Mouse (Mus musculus): Measurements from ENCODE around the gene Ppp1r3c. TPM values are rescaled to one million over a fixed set of nuclear protein-coding genes. Genes with fewer than 3 reads are reported as not detected.

The Ppp1r3c gene
- polyA plus RNA-seq (2014; fragmentation: Nextera tagmentation; extraction: Ambion mirVana): 20.3 and 21.9 TPM in 2 replicates

GRCm38 (mm10) chr19:36736537-36736936, at the start of gene Ppp1r3c:
Gene Ppp1r3c (minus strand): TSS chr19:36736653.
- Histone ChIP-seq H3K27me3 (ENCODE audit: control insufficient read depth, insufficient read depth, low read length) (no peaks in the 10 kb centered on the region), H3K27ac (ENCODE audit: low read depth, low read length) (peak within 1 kb of the TSS; percentile 75), H3K9ac (replicated peaks; ENCODE audit: low read depth, low read length) (peak within 1 kb of the TSS; percentile 57), H3K4me3 (ENCODE audit: low read depth, low read length) (peak within 1 kb of the TSS; percentile 51), H3K36me3 (ENCODE audit: control insufficient read depth, insufficient read depth, low read length) (no peaks in the 10 kb centered on the region), H3K4me1 (ENCODE audit: control insufficient read depth, insufficient read depth, low read length) (no peaks in the 10 kb centered on the region), H3K4me2 (ENCODE audit: low read depth, low read length) (peak within 1 kb of the TSS; percentile 86), H3K9me3 (ENCODE audit: control insufficient read depth, low read length) (no peaks in the 10 kb centered on the region)
- ATAC-seq (ENCODE audit: low read depth): peak; percentile 99
- WGBS: 1% methylated on average over 33 of the region's 33 CpGs

DNA sequence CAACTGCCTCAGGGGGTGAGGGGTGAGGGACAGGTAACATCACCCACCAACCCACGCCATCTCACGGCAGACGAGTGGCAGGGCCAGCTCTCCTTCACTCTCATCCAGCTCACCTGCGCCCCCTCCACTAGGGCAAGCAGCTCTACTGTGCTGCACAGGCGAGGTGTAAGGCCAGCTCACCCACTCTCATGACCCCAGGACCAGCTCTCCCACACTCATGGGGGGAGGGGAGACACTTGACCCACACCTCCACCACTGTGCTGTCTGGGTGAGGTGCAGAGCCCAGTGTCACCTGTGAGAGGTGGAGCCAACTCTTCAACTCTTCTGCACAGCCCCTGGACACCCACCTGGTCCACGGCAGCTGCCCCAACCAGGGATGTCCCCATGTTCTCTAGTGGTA, 46.7 kb upstream of the Ppp1r3c start:
- no peak overlapping the region for H3K4me3 ChIP-seq (ENCODE audit: low read depth, low read length)
- H3K27ac ChIP-seq (ENCODE audit: low read depth, low read length): no peak overlapping the region
- no peak overlapping the region for H3K9ac ChIP-seq (replicated peaks; ENCODE audit: low read depth, low read length)
- ATAC-seq (ENCODE audit: low read depth): peak; percentile 28; the same call in 1 of the 2 replicates
- H3K9me3 ChIP-seq (ENCODE audit: control insufficient read depth, low read length): no peaks in the 10 kb centered on the region
- no peak overlapping the region for H3K4me2 ChIP-seq (ENCODE audit: low read depth, low read length)
- no peaks in the 10 kb centered on the region for H3K27me3 ChIP-seq (ENCODE audit: control insufficient read depth, insufficient read depth, low read length)
- H3K36me3 ChIP-seq (ENCODE audit: control insufficient read depth, insufficient read depth, low read length): no peaks in the 10 kb centered on the region
- 85% methylated on average over 6 of the region's 6 CpGs for WGBS
- no peaks in the 10 kb centered on the region for H3K4me1 ChIP-seq (ENCODE audit: control insufficient read depth, insufficient read depth, low read length)

GRCm38 (mm10) chr19:36782591-36782990, 46.1 kb upstream of the Ppp1r3c start:
- Histone ChIP-seq H3K36me3 (ENCODE audit: control insufficient read depth, insufficient read depth, low read length) (no peaks in the 10 kb centered on the region), H3K4me2 (ENCODE audit: low read depth, low read length) (no peak overlapping the region), H3K9ac (replicated peaks; ENCODE audit: low read depth, low read length) (no peak overlapping the region), H3K4me1 (ENCODE audit: control insufficient read depth, insufficient read depth, low read length) (no peaks in the 10 kb centered on the region), H3K9me3 (ENCODE audit: control insufficient read depth, low read length) (no peaks in the 10 kb centered on the region), H3K27ac (ENCODE audit: low read depth, low read length) (no peak overlapping the region), H3K27me3 (ENCODE audit: control insufficient read depth, insufficient read depth, low read length) (no peaks in the 10 kb centered on the region), H3K4me3 (ENCODE audit: low read depth, low read length) (no peak overlapping the region)
- no peak for ATAC-seq (ENCODE audit: low read depth)
- WGBS: 57% methylated on average over 3 of the region's 3 CpGs

DNA sequence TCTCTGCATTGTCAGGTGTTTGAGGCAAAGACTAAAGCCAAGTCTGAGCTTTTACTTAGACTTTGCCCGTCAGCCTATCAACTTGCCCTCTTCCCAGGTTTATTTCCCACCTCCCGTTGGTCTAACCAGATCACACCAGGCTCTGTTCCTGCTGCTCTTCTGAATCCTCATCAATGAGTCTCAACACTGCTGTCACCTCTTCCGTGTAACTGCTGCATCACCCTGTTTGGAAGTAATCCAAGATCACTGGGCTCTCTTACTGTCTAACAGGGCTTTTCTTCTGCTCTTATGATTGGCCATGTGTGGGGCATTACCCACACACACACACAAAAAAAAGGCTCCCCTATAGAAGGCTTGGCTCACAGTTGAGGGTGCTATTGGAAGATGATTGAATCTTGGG, 45.5 kb upstream of the Ppp1r3c start:
- no peaks in the 10 kb centered on the region for H3K36me3 ChIP-seq (ENCODE audit: control insufficient read depth, insufficient read depth, low read length)
- ATAC-seq (ENCODE audit: low read depth): no peak

DNA sequence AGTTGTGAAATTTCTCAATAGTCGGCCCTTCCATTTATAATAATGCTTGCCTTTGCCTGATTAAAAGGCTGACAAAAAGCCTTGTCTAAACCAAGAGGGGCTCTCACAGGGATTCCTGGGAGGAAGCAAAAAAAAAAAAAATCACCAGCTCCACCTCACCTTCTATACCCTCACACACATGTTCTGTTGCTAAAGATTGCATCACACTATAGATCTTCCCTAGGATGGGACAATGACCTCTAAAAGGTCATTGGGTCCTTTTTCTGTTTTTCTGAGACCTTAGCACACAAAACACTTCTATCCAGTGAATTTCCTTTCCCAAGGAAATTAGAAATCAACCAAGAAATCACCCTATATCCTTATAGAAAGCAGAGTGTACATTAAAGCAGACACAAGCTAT, 43.9 kb upstream of the Ppp1r3c start:
- 84% methylated on average over 1 of the region's 1 CpGs for WGBS
- Histone ChIP-seq H3K9me3 (ENCODE audit: control insufficient read depth, low read length) (no peaks in the 10 kb centered on the region), H3K9ac (replicated peaks; ENCODE audit: low read depth, low read length) (no peak overlapping the region), H3K4me2 (ENCODE audit: low read depth, low read length) (no peak overlapping the region), H3K36me3 (ENCODE audit: control insufficient read depth, insufficient read depth, low read length) (no peaks in the 10 kb centered on the region), H3K27ac (ENCODE audit: low read depth, low read length) (no peak overlapping the region), H3K4me3 (ENCODE audit: low read depth, low read length) (no peak overlapping the region), H3K27me3 (ENCODE audit: control insufficient read depth, insufficient read depth, low read length) (no peaks in the 10 kb centered on the region), H3K4me1 (ENCODE audit: control insufficient read depth, insufficient read depth, low read length) (no peaks in the 10 kb centered on the region)
- no peak for ATAC-seq (ENCODE audit: low read depth)

More for the DNA sequence above, 45.5 kb upstream of the Ppp1r3c start:
- H3K4me3 ChIP-seq (ENCODE audit: low read depth, low read length): no peak overlapping the region
- H3K4me2 ChIP-seq (ENCODE audit: low read depth, low read length): no peak overlapping the region
- H3K27ac ChIP-seq (ENCODE audit: low read depth, low read length): no peak overlapping the region
- H3K27me3 ChIP-seq (ENCODE audit: control insufficient read depth, insufficient read depth, low read length): no peaks in the 10 kb centered on the region
- H3K9ac ChIP-seq (replicated peaks; ENCODE audit: low read depth, low read length): no peak overlapping the region
- H3K4me1 ChIP-seq (ENCODE audit: control insufficient read depth, insufficient read depth, low read length): no peaks in the 10 kb centered on the region
- no peaks in the 10 kb centered on the region for H3K9me3 ChIP-seq (ENCODE audit: control insufficient read depth, low read length)
- 89% methylated on average over 3 of the region's 3 CpGs for WGBS

- H3K27ac ChIP-seq (ENCODE audit: low read depth, low read length): no peak overlapping the region
- no peak overlapping the region for H3K4me2 ChIP-seq (ENCODE audit: low read depth, low read length)
- H3K9me3 ChIP-seq (ENCODE audit: control insufficient read depth, low read length): no peaks in the 10 kb centered on the region
- no peak overlapping the region for H3K4me3 ChIP-seq (ENCODE audit: low read depth, low read length)
- ATAC-seq (ENCODE audit: low read depth): no peak
- H3K4me1 ChIP-seq (ENCODE audit: control insufficient read depth, insufficient read depth, low read length): no peaks in the 10 kb centered on the region
- WGBS: 82% methylated on average over 3 of the region's 3 CpGs
- no peak overlapping the region for H3K9ac ChIP-seq (replicated peaks; ENCODE audit: low read depth, low read length)
- H3K27me3 ChIP-seq (ENCODE audit: control insufficient read depth, insufficient read depth, low read length): no peaks in the 10 kb centered on the region
- H3K36me3 ChIP-seq (ENCODE audit: control insufficient read depth, insufficient read depth, low read length): no peaks in the 10 kb centered on the region
Measured at GRCm38 (mm10) chr19:36779765-36780164, 43.3 kb upstream of the Ppp1r3c start.

GRCm38 (mm10) chr19:36775531-36775930, 39.1 kb upstream of the Ppp1r3c start:
- no peak overlapping the region for H3K27ac ChIP-seq (ENCODE audit: low read depth, low read length)
- no peak for ATAC-seq (ENCODE audit: low read depth)
- no peaks in the 10 kb centered on the region for H3K36me3 ChIP-seq (ENCODE audit: control insufficient read depth, insufficient read depth, low read length)
- H3K9me3 ChIP-seq (ENCODE audit: control insufficient read depth, low read length): no peaks in the 10 kb centered on the region
- H3K4me1 ChIP-seq (ENCODE audit: control insufficient read depth, insufficient read depth, low read length): no peaks in the 10 kb centered on the region
- no peaks in the 10 kb centered on the region for H3K27me3 ChIP-seq (ENCODE audit: control insufficient read depth, insufficient read depth, low read length)
- H3K9ac ChIP-seq (replicated peaks; ENCODE audit: low read depth, low read length): no peak overlapping the region
- no peak overlapping the region for H3K4me2 ChIP-seq (ENCODE audit: low read depth, low read length)
- no peak overlapping the region for H3K4me3 ChIP-seq (ENCODE audit: low read depth, low read length)
- 93% methylated on average over 8 of the region's 8 CpGs for WGBS

- Histone ChIP-seq H3K4me3 (ENCODE audit: low read depth, low read length) (no peak overlapping the region), H3K27me3 (ENCODE audit: control insufficient read depth, insufficient read depth, low read length) (no peaks in the 10 kb centered on the region), H3K9me3 (ENCODE audit: control insufficient read depth, low read length) (no peaks in the 10 kb centered on the region), H3K27ac (ENCODE audit: low read depth, low read length) (no peak overlapping the region), H3K36me3 (ENCODE audit: control insufficient read depth, insufficient read depth, low read length) (no peaks in the 10 kb centered on the region), H3K4me1 (ENCODE audit: control insufficient read depth, insufficient read depth, low read length) (no peaks in the 10 kb centered on the region), H3K9ac (replicated peaks; ENCODE audit: low read depth, low read length) (no peak overlapping the region), H3K4me2 (ENCODE audit: low read depth, low read length) (no peak overlapping the region)
- WGBS: 92% methylated on average over 8 of the region's 8 CpGs
- ATAC-seq (ENCODE audit: low read depth): no peak
Measured at GRCm38 (mm10) chr19:36773716-36774459, 37.4 kb upstream of the Ppp1r3c start.

DNA sequence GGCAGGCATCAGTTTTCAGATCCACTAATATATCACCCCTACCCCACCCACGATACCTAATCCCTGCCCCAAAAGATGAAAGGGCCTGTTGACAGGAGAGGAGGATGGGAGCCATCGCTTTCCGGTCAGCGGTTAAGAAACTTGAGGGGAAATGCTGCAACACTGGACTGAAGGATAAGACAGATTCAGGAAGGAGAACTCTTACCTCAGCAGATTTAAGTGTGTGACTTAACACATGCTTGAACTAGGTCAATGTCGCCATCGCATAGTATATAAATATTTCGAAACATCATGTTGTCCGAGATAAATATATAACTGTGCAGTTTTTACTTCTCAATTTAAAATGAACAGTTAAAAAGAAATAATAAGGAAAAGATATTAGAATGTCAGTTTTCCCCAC, 31.6 kb upstream of the Ppp1r3c start:
- H3K9me3 ChIP-seq (ENCODE audit: control insufficient read depth, low read length): no peaks in the 10 kb centered on the region
- no peak for ATAC-seq (ENCODE audit: low read depth)
- no peak overlapping the region for H3K4me3 ChIP-seq (ENCODE audit: low read depth, low read length)
- 92% methylated on average over 8 of the region's 8 CpGs for WGBS
- H3K4me1 ChIP-seq (ENCODE audit: control insufficient read depth, insufficient read depth, low read length): no peaks in the 10 kb centered on the region
- H3K36me3 ChIP-seq (ENCODE audit: control insufficient read depth, insufficient read depth, low read length): no peaks in the 10 kb centered on the region
- H3K27me3 ChIP-seq (ENCODE audit: control insufficient read depth, insufficient read depth, low read length): no peaks in the 10 kb centered on the region
- no peak overlapping the region for H3K9ac ChIP-seq (replicated peaks; ENCODE audit: low read depth, low read length)
- no peak overlapping the region for H3K4me2 ChIP-seq (ENCODE audit: low read depth, low read length)
- no peak overlapping the region for H3K27ac ChIP-seq (ENCODE audit: low read depth, low read length)

All from neural tube, embryonic 14.5 days (tissue).